Mouse (Mus musculus): ENCODE measurements around the gene Clcn5.

Clcn5 gene

GRCm38 (mm10) chrX:7319089-7319721 is at the start of gene Clcn5:
Clcn5 (minus strand) TSS chrX:7319358.
- peak; percentile 97 for DNase-seq (ENCODE audit: low read depth)

DNA sequence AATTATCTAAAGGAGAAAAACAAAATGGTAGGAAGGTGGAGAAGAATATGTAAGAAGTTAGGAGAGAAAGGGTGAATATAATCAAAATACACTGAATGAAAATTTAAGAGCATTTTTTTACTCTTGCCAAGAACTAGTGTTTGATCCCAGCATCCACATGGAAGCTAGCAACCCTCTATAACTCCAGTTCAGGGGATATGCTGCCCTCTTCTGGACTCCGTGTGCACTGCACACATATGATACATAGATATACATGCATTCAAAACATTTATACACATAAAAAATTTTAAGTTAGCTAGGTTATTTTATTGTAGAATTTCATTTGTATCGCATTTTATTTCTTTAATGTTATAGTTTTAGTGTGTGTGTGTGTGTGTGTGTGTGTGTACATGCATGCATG is 6.3 kb upstream of the Clcn5 start:
- DNase-seq (ENCODE audit: low read depth), result peak; percentile 46

GRCm38 (mm10) chrX:7322288-7322687 is 3.1 kb upstream of the Clcn5 start:
- DNase-seq (ENCODE audit: low read depth), result peak; percentile 85

GRCm38 (mm10) chrX:7320571-7320970 is 1.4 kb upstream of the Clcn5 start:
- DNase-seq (ENCODE audit: low read depth), result no peak

- peak; percentile 53 for DNase-seq (ENCODE audit: low read depth)
Observed at GRCm38 (mm10) chrX:7318551-7319025, 570 bp downstream of the Clcn5 start.

GRCm38 (mm10) chrX:7315115-7315514 is 4.0 kb downstream of the Clcn5 start:
- DNase-seq (ENCODE audit: low read depth), result no peak

DNA sequence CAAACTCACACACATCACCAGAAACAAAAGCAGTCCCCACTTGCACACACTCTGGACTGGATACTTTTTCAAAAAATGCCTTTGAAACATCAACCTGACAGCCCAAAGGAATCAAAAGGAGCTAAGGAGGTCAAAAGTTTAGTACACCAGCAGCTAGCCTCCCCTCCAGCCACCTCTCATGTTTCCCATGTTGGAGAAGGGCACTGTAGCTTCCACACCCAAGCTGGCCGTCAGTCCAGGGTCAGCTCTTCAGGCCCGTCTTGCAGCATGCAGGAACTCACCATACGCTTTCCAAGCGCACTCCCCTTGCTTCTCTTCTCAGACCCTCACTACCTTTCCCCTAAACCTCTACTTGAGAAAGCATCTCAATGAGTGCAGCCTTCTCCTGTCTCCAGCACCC is 4.5 kb downstream of the Clcn5 start:
- no peak for DNase-seq (ENCODE audit: low read depth)

- DNase-seq (ENCODE audit: low read depth), result peak; percentile 71
Observed at GRCm38 (mm10) chrX:7308242-7308641, 10.9 kb downstream of the Clcn5 start.

DNA sequence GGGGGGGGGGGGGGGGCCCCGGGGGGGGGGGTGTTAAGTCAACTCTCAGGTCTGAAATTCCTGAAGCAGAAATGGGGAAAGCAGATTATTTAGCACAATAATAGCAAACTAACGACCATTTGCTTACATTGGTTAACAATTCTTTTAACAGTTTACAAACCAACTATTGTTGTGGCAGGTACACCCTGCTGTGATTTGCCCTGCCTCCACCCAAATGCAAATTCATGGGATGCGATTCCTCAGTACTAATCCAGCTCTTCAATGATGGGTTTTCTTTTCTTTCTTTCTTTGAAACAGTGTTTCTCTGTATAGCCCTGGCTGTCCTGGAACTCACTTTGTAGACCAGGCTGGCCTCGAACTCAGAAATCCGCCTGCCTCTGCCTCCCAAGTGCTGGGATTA is 12.3 kb downstream of the Clcn5 start:
- DNase-seq (ENCODE audit: low read depth), result no peak

DNA sequence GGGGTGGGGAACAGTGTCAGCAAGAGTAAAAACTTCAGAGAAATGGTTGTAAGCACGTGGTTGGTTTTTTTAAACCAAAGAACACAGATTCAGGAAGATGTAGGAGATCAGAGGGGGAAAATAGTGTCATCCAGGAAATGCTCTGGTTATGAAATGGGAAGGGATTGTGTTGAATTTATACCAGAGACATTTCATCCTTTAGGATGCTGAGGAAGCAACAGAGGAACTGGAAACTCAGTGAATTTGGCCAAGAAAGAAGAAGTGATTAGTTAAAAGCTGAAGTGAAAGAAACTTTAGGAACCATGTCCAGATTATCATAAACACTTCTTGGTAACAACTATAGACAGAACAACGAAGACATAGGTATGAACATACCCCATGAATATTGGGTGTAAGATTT is 26.2 kb downstream of the Clcn5 start:
- DNase-seq (ENCODE audit: low read depth), result no peak

DNA sequence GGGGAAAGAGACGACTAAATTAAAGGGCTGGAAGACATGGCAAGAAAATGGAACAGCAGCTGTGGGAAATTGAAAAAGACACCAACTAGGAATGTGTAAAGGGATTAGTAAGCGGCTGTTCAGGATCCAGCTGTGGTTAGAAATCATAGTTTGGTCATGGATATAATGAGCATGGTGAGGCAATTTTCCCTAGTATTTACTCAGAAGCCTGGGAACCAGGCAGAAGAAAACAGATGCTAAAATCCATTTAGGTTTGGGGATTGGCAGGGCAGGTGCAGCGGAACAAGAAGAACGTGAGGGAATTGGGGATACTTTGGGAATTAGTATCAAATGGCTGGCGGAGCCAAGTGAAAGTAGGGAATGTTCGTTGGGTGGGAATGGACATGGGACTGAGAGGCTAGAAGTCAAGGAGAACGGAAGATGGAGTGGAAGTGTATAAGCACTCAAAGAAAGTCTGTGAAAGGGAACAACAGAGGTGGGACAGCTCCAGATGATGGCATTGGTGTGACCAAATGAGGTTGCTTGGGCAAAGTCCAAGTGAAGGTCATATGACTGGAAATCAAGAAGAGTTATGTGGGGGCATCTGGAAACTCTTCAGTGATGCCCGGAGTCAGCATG is 26.9 kb downstream of the Clcn5 start:
- DNase-seq (ENCODE audit: low read depth), result peak; percentile 2

DNA sequence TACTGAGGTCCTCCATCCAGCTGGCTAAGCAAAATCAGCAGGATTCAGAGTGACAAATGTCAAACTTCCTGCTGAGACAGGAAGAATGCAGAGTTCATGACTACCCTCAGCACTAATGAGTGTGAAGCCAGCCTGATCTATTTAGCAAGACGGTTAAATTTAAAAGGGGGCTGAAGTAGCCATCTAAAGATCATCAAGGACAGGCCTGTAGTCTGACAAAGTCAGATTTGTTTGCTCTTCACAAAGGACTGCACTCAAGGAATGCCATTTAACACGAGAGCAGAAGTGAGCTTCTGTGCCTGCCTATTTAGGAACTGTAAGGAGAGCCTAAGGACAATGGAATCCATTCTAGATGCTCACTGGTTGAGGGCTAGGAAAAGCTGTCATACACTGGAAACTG is 30.2 kb downstream of the Clcn5 start:
- no peak for DNase-seq (ENCODE audit: low read depth)

DNA sequence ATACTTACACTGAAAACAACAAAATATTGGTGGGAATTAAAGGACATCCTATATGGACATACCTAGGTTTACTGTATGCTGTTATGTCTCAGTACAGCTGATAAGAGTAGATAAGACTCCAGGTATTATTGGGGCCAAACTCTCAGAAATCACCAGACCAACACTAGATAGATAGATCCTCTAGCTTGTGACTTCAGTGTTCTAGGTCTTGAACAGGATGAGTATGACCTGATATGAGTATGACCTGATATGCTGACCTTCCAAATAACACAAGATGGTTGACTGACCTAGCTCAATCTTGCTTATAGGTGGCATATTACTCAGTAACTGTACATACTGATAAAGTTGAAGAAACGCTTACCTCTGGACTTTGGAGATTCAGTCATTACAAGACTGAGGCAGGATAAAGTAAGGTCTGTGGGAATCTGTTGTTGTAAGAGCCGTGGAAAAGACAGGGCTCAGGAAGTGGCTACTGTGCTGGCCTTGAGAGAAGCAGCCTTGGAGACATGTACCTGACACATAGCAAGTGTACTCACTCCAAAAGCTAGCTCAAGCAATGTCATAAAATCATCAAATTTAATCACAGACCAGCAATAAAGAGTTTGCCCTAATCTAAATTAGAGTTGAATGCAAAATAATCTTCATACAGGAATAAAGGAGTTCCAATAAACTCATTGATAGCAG is 32.0 kb downstream of the Clcn5 start:
- DNase-seq (ENCODE audit: low read depth), result no peak

- DNase-seq (ENCODE audit: low read depth), result peak; percentile 35
Observed at GRCm38 (mm10) chrX:7282636-7283035, 36.5 kb downstream of the Clcn5 start.

DNA sequence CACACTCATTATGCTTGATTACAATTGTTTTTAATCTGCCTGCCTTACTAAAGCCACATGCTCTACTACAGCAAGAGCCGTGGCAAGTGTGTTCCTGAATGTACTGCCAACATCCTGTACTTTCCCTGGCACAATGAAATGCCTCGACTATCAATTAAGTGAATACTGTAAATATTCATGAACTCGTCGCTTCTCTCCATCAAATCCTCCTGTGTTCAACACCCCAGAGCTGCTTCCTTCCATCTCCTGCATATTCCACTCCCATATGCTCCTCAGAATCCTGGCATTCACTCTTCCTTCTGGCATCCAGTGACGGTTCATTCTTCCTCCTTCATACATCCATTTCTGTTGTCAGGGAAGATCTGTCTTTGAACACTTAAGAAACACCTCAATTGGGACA is 39.4 kb downstream of the Clcn5 start:
- no peak for DNase-seq (ENCODE audit: low read depth)

DNA sequence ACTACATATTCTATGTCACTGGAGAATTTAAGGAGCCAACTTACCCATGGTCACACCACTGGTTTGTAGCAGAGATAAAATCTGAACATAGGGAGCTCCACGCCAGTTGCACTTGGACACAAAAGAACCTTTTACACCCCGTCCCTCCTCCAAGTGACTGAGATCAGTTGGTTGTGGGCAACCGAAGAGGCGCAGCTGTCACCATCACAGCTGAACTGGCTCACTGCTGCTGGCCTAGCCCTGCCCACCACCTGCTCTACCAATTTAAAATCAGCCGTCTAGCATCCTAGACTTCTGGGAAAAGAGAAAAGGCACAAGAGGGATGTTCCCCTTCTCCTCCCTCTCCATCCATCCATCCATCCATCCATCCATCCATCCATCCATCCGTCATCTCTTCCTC is 42.6 kb downstream of the Clcn5 start:
- no peak for DNase-seq (ENCODE audit: low read depth)

GRCm38 (mm10) chrX:7261149-7261548 is 58.0 kb downstream of the Clcn5 start:
- no peak for DNase-seq (ENCODE audit: low read depth)

DNA sequence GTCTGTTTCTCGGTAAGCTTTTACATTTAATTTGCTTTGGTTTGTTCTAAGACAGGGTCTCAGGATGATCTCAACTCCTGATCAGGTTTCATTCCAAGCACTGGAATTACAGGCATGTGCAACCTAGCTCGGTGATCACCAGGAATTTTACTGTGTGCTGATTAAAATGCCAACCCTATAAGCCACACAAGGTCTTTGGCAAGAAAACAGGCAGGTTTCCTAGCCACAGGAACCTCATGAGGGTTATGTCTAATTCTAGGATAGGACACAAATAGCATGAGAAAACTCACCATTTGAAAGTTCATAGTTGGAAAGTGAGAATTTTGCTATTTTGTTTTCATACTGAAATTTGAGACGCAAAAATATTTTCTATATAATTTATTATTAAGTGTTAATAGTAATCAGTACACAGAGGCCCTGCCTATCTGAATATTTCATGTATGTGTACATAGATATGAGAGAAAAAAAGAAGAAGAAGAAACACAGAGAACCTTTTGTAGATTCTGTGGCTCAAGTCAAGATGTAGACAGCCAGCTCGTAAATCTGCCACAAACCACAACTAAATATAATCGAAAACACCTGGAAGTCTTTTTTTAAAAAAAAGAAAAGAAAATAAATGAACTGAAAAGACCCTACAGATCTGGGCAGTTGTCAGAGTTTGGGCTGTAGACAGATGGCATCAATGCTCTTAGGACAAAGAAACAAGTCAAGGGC is 58.6 kb downstream of the Clcn5 start:
- peak; percentile 49 for DNase-seq (ENCODE audit: low read depth)

- peak; percentile 4 for DNase-seq (ENCODE audit: low read depth)
Observed at GRCm38 (mm10) chrX:7259718-7260117, 59.4 kb downstream of the Clcn5 start.

DNA sequence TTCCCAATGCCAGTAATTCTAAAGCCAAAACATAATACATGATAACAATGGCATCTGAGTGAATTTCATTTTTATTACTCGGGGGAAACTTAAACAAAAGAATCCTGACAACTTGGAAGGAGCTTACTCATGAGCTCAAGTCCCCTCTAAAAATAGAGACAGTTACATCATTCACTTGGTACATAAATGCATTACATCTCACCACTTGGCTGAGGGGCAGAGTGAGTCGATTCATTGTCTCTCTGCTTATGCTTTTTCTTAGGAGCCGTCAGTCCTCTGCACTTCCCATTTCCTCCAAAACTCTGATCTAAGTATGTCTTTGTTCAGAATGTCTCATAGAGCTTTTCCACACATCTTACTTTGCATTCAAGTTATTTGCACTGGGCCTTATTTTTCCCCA is 63.1 kb downstream of the Clcn5 start:
- DNase-seq (ENCODE audit: low read depth), result peak; percentile 60

DNA sequence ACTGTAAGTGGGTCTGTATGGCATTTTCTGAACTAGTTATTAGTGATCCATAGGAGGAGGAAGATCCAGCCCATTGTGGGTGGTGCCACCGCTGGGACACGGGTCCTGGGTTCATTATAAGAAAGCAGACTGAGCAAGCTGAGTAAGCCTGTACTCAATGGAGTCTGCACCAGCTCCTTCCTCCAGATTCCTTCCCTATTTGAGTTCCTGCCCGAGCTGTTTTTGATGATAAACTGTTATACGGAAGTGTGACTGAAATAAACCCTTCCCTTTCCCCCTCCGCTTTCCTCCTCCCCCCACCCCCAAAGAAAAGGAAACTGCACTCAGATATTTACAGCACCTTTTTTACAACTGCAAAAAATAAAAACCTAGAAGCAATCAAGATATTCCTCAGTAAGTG is 115.1 kb downstream of the Clcn5 start:
- no peak for DNase-seq (ENCODE audit: low read depth)

DNA sequence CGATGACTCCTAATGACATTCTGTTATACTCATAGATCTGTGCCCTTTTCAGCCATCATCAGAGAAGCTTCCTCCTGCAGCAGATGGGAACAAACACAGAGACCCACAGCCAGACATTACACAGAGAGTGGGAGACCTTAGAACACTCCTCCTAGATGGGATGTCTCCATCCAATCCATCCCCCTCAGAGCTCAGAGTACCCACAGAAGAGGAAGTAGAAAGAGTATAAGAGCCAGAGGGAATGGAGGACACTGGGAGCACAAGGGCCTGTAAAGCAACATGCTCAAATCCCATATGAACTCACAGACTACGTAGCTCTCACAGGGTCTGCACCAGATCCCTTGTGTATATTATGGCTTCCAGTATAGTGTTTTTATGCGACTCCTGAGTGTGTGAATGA is 115.6 kb downstream of the Clcn5 start:
- no peak for DNase-seq (ENCODE audit: low read depth)

DNA sequence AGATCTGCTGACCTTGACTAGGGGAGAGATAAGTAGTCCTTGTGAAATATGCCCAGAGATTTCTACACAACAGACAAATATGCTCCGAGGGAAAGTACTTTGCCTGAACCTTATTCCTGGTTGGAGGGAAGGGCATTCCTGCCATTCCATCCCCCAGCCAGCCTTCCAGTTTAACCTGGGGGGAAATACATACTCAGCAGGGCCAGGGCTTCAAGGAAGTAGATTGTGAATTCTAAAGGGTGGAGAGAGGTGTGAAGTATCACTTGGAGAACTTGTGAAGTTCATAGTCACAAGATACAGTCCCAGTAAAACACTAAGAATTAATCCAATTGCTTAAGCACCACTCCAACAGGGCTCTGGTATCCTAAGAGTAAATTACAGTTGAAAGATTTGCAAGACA is 121.3 kb downstream of the Clcn5 start:
- no peak for DNase-seq (ENCODE audit: low read depth)

Measured in NIH3T3 (cell line).